Comparison of ENCODE assay signal across 8 mouse cellular contexts in genomic region chr19:53248023-53248494, GRCm38 (mm10).
A peak's percentile ranks its signal among the peaks of the same experiment; 100 is the strongest.
DNase-seq lines count a peak whose midpoint lies in the region; ATAC-seq lines count a peak whose summit lies in the region.

No protein-coding gene starts in this region.

- H3K27ac ChIP-seq in limb, embryonic 11.5 days (replicated peaks; ENCODE audit: low read depth, low read length): no peak overlapping the region
- no peak overlapping the region for H3K27ac ChIP-seq in midbrain, embryonic 14.5 days (replicated peaks; ENCODE audit: low read depth, low read length)

- no peak overlapping the region for H3K4me2 ChIP-seq in limb, embryonic 11.5 days (ENCODE audit: low read depth, severe bottlenecking)
- H3K4me2 ChIP-seq in midbrain, embryonic 14.5 days (ENCODE audit: low read length): peak overlapping the region; percentile 36

- ATAC-seq in limb, embryonic 11.5 days (ENCODE audit: insufficient number of reproducible peaks, low FRiP score, low TSS enrichment, low read depth): peak; percentile 57; the same call in 1 of the 2 replicates
- 0 out of 2 replicates have a peak, but pooled peaks have one; percentile 27 for ATAC-seq in midbrain, embryonic 14.5 days (ENCODE audit: low FRiP score, low TSS enrichment)

- no peak overlapping the region for H3K9ac ChIP-seq in limb, embryonic 11.5 days (ENCODE audit: low read length)
- H3K9ac ChIP-seq in midbrain, embryonic 14.5 days (replicated peaks; ENCODE audit: low read length): no peak overlapping the region

- no peak overlapping the region for H3K4me3 ChIP-seq in limb, embryonic 11.5 days (ENCODE audit: low read depth, low read length)
- no peak overlapping the region for H3K4me3 ChIP-seq in midbrain, embryonic 14.5 days (replicated peaks; ENCODE audit: low read depth, low read length)

- WGBS in limb, embryonic 11.5 days: 19% methylated on average over 11 of the region's 11 CpGs
- 10% methylated on average over 11 of the region's 11 CpGs for WGBS in midbrain, embryonic 14.5 days

- no peaks in the 10 kb centered on the region for H3K27me3 ChIP-seq in limb, embryonic 11.5 days (ENCODE audit: control insufficient read depth, insufficient read depth, low read length)
- no peaks in the 10 kb centered on the region for H3K27me3 ChIP-seq in midbrain, embryonic 14.5 days (ENCODE audit: control insufficient read depth, insufficient read depth, low read length)
- H3K27me3 ChIP-seq in splenic B cell, adult 2 months (ENCODE audit: control insufficient read depth, insufficient read depth, low read length, poor library complexity, severe bottlenecking): no peaks in the 10 kb centered on the region

- DNase-seq in 3T3-L1 (ENCODE audit: low read depth, low spot score): peak; percentile 89
- peak; percentile 78 for DNase-seq in R1 (ENCODE audit: low read depth, low spot score)
- peak; percentile 82 for DNase-seq in embryo, embryonic 10 days (ENCODE audit: low spot score)
- DNase-seq in heart, adult 9 months (ENCODE audit: low spot score in 2 of 2): peak; percentile 48 to 71
- DNase-seq in kidney, adult 11 months: peak; percentile 44
- DNase-seq in limb, embryonic 11.5 days (ENCODE audit: low spot score): peak; percentile 53
- DNase-seq in midbrain, embryonic 14.5 days: peak; percentile 89
- peak; percentile 73 for DNase-seq in splenic B cell, adult 2 months (ENCODE audit: low read depth, low spot score)

- no peaks in the 10 kb centered on the region for H3K4me1 ChIP-seq in limb, embryonic 11.5 days (ENCODE audit: control insufficient read depth, insufficient read depth, low read length)
- H3K4me1 ChIP-seq in midbrain, embryonic 14.5 days (ENCODE audit: control insufficient read depth, insufficient read depth, low read length): no peaks in the 10 kb centered on the region

- peaks cover 2% of the 10 kb centered on the region; the same call in 1 of the 2 replicates for H3K36me3 ChIP-seq in limb, embryonic 11.5 days (ENCODE audit: control insufficient read depth, insufficient read depth, low read length)
- no peaks in the 10 kb centered on the region for H3K36me3 ChIP-seq in midbrain, embryonic 14.5 days (ENCODE audit: control insufficient read depth, insufficient read depth, low read length)
- peaks cover 23% of the 10 kb centered on the region for H3K36me3 ChIP-seq in splenic B cell, adult 2 months (ENCODE audit: control insufficient read depth, insufficient read depth, low read length, poor library complexity, severe bottlenecking)

- H3K9me3 ChIP-seq in limb, embryonic 11.5 days (ENCODE audit: control insufficient read depth, low read length): no peaks in the 10 kb centered on the region
- H3K9me3 ChIP-seq in midbrain, embryonic 14.5 days (ENCODE audit: control insufficient read depth, low read length): no peaks in the 10 kb centered on the region
